Mouse (Mus musculus): ENCODE measurements around the gene Zfp219. TPM values are rescaled to one million over a fixed set of nuclear protein-coding genes. Genes with fewer than 3 reads are reported as not detected.
A peak's percentile ranks its signal among the peaks of the same experiment; 100 is the strongest.
"Not testable (repeated sequence)": the region's sequence is repeated elsewhere in the genome, so short reads cannot be mapped to it uniquely, and the experiment has no call there.

The Zfp219 gene
- total RNA-seq (2021), result 10 to 100 TPM; 29.5 to 33.6 TPM
- long read RNA-seq, experiment 1, transcript Zfp219-204 (5 exons, 2,804 nt), result major isoform, 6 of 14 reads
- long read RNA-seq, experiment 1, partial matches to known transcripts, result 3 of 14 reads
- long read RNA-seq, experiment 1, other reads (novel, unspliced or antisense), result 3 of 14 reads
- long read RNA-seq, experiment 2, partial matches to known transcripts, result 8 of 18 reads
- long read RNA-seq, experiment 2, other reads (novel, unspliced or antisense), result 2 of 18 reads

DNA sequence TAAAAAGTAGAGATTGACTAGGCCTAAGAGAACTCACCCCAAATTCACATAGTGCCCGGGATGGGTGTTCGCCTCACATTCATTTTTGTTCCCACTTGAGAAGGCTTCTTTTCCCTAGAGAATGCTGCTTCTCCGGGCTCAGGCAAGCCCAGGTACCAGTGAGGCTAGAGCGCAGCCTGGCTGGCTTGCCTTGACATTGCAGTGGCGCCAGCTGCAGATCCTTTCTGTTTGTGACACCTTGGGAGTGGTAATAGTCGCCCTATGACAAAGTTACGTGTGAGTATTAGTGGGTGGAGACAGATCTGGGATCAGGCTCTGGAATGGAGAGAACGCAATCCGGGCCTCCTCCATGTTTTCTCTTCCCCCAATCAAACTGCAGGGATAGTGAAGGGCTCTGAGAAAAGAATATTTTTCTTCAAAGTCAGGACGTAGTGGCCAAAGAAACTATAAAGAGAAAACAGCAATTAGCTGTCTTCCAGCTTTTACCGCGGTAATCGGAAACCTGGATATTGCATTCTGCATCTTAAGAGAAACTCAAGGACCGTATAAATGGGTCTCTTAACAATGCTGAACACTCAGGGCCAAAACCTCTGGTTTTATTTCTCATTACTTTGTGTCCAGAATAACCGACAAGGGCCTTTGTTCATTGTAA is at the start of gene Zfp219:
Zfp219 (minus strand) TSS at position 248 of the 652 bp plus-strand sequence.
- intact Hi-C loops (cut with DNase I), result loop anchor here (5.0 kb wide), 2 partner anchors 82 to 118 kb away; partner anchors contain the start of gene Hnrnpc

DNA sequence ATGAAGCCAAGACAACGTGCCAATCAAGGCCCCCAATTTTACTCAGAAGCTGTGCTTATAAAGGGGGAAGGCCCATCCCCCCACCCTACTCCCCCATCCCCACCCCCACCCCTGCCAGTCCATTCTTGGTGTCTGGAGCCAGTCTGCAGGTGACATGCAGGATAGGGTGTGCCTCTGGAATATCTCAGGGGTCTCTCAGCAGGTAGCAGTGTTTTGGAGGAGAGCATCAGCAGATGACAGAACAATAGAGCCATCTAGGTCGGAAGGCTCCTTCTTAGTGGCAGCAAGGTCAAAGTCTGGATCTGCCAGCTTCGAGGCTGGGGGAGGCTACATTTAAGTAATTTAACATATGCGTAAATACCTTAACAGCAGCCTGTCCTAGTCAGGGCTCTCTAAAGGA is 45.6 kb upstream of the Zfp219 start:
- no peak for DNase-seq (ENCODE audit: low spot score in 2 of 2)
- intact Hi-C loops (cut with DNase I), result no loop called here

More for the DNA sequence above, at the start of gene Zfp219:
- DNase-seq (ENCODE audit: low spot score in 2 of 2), result peak; percentile 72 to 83

DNA sequence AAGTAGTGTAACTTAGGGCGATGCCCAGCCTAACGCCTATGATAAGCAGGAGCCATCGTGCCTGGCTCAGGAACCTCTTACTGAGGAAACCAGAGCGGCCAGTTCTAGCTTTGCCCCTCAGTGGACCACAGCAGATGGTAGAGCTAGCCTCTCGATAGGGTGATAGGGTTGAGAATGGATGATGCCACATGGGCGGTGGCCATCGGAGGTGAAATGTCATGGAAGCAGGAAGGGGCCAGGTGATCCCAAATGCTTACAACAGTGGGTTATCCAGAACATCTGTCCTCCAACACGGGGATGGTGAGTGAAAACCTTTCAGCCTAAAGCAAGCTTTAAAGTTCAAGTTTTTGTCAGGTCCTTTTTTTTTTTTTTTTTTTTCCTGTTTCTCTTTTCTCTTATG is 41.3 kb upstream of the Zfp219 start:
- no peak for DNase-seq (ENCODE audit: low spot score in 2 of 2)
- intact Hi-C loops (cut with DNase I), result no loop called here

DNA sequence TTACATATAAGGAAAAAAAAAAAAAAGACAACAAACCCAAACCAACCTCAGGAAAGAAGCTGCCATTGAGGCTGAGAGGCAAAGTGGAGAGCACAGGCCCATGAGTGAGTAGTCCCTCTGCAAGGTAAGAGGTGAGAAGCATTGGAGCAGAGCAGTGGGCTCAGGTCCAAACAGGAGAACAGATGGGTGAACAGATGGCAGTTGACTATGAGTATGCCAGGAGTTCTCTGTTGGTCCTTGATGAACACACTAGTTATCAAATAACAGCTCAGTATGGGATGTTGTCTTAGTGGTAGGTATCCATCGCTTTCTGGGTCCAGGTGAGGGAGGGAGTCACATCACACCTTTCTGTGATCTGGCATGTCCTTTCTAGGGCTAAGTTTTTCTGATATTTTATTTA is 40.3 kb upstream of the Zfp219 start:
- DNase-seq (ENCODE audit: low spot score in 2 of 2), result no peak
- intact Hi-C loops (cut with DNase I), result no loop called here

DNA sequence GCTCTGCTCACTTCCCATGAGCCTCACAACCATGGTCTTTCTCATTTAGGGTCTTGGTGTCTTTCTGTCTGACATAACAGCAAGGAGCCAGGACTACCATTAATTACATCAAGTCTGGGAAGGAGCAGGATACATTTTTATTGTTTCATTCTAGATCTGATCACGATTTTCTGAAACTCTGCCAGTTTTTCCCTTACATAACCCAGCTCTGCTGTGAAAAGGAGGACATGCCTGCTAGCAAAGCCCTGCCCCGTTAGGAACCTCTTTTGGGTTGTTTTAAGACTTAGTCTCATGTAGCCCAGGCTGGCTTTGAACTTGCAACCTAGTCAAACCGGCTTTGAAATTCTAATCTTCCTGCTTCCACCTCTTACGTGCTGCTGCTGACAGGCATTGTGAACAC is 39.4 kb upstream of the Zfp219 start:
- intact Hi-C loops (cut with DNase I), result no loop called here

DNA sequence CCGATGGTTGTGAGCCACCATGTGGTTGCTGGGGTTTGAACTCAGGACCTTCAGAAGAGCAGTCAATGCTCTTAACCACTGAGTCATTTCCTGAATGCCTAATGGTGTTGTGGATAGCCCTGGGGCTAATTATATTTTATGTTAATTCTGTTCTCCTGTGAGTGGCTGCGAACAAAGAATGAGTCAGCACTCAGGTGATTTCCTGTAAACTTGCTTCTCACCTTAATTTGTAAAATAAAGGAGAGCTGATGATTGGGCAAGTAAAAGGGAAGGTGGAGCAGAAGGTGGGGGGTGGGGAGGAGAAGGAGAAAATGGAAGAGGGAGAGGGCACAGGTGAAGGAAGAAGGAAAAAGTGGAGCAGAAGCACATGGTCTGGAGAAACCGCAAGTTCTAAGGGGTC is 32.2 kb upstream of the Zfp219 start:
- DNase-seq (ENCODE audit: low spot score in 2 of 2); intact Hi-C loops (cut with DNase I): not testable (repeated sequence)

More for the DNA sequence above, 39.4 kb upstream of the Zfp219 start:
- no peak for DNase-seq (ENCODE audit: low spot score in 2 of 2)

DNA sequence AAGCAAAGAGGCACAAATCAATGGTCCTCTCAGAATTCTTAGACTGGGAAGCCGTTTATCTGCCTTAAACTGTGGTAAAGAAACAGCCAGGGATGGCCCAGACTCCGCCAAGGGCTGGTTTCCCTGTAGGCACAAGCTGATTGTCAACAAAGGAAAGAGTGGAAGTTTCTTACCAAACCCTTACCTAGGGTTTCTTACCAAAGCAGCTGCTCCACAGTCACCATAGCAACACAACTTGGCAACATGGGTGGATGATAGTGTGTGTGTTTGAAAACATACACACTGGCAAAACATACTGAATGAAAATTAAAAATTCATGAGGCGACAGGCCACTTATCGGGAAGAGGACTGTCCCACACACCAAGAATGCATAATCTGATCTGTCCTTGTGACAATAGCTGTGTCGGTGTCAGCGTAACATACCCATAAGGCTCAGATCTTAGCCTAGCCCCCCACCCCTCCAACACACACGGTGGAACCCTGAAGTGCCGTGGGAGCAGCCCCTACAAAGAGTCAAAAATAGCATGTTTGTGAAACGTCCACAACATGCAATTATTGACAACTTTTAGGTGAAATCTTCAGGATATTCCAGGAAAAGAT is 25.5 kb upstream of the Zfp219 start:
- DNase-seq (ENCODE audit: low spot score in 2 of 2), result peak in 1 of 2 experiments; percentile 39
- intact Hi-C loops (cut with DNase I), result no loop called here

DNA sequence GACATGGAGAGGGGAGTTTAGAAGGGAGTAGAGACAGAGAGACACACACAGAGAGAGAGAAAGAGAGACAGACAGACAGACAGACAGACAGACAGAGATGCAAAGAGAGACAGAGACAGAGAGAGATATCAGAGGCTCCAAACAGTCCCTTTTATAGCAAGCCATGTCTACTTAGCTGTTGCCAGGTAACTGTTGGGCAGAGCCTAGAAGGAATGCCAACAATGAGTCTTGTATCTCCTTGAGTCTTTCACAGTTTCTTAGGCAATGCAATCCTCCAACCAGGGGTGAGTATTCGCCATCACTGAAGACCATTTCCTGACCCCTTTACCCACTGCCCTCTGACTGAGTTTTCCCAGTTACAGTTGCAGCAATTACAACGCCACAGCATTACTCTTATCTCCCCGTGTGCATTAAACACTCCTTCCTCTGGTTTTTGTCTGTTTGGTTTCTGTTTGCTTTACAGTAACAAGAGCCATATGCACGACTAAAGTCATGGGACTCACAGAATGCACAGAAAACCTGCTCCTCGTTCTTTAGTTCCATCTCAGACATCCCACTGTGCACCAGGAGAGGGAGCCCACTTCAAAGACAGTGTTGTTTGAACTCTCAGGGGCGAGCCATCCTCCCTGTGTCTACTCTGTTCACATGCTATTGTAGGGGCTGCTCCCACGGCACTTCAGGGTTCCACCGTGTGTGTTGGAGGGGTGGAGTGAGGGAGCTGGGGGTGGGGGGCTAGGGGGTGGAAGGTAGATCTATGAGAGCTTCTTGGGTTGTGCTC is 24.6 kb upstream of the Zfp219 start:
- DNase-seq (ENCODE audit: low spot score in 2 of 2), result peak in 1 of 2 experiments; percentile 56
- intact Hi-C loops (cut with DNase I), result no loop called here

DNA sequence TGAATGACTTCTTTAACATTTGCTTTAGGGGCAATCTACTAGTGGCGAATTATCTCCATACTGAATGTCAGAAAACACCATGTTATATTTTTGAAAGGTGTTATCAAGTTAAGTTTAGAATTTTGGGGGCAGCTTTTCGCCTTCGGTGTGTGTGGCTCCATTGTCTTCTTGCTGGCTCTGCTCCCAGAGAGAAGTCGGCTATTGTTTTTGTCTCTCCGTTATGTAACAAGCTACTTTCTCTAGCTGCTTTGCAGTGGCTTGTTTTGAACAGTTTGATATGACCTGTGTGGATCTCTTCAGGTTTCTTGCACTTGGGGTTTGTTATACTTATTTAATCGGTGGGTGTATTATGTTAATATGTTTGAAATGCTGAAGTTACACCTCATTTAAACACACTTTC is 22.9 kb upstream of the Zfp219 start:
- DNase-seq (ENCODE audit: low spot score in 2 of 2), result no peak
- intact Hi-C loops (cut with DNase I), result no loop called here

DNA sequence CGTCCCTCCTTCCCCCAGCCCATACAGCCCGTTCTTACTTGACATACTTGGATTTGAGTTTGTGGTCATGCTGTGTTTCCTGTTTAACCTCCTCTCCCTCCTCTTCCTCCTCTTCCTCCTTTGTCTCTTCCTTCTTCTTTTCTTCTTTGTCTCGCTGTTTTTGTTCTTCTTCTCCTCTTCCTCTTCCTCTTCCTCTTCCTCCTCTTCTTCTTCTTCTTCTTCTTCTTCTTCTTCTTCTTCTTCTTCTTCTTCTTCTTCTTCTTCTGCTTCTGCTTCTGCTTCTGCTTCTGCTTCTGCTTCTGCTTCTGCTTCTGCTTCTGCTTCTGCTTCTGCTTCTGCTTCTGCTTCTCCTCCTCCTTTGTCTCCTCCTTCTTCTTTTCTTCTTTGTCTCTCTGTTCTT is 21.8 kb upstream of the Zfp219 start, which contains the start of gene Olfr221:
Olfr221 (minus strand) TSS at position 101 of the 400 bp plus-strand sequence.
- DNase-seq (ENCODE audit: low spot score in 2 of 2); intact Hi-C loops (cut with DNase I): not testable (repeated sequence)

DNA sequence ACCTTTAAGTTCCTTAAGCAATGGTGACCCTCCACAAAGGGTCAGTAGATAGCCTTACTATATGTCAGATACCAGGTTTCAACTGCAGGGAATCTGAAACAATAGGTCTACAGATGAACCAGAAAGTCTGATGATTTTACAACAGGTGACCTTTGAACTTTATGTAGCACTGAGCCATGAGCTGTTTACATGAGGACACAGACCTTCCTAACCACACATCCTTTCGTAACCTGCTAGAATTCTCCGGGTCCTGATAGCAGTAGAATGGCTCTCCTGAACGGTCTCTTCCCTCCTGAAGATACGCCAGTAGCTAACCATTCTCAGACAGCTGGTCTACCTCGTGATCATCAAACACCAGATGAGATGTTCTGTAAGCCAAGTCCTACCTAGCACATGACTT is 18.8 kb upstream of the Zfp219 start:
- DNase-seq (ENCODE audit: low spot score in 2 of 2), result no peak
- intact Hi-C loops (cut with DNase I), result no loop called here

DNA sequence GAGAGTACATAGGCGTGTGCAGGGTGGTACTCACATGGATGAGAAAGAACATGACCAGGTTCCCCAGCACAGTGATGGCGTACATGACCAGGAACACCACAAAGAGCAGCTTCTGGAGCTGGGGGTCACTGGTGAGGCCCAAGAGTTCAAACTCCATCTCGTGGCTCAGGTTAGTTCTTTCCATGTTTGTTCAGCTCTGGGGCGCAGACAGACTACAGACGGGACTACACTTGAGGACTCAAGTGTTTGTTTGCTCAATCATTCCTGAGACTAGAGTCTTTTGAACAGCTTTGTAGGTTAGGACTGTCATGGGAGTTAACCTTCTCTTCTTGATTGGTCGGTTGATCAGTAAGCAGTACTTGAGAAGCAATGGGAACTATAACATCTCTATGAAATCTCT is 15.4 kb upstream of the Zfp219 start:
- DNase-seq (ENCODE audit: low spot score in 2 of 2), result no peak
- intact Hi-C loops (cut with DNase I), result no loop called here

DNA sequence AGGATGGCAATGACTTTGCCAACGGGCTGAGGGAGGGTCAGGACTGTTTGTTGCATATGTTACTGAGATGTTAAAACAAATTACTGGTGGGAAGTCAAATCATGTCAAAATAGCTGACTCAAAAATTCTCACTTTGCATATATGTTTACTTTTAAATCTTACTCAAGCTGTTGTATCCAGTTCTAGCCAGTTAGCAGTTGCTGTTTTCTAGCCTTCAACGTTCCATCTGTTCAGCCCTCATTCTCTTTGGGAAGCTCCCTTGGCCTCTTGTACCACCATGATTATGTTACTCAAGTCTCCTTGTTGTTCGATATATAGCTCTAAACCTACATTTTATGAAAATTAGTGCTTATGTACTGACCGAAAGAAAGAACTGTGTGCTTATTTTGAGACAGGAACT is 5.8 kb upstream of the Zfp219 start:
- intact Hi-C loops (cut with DNase I), result no loop called here
- no peak for DNase-seq (ENCODE audit: low spot score in 2 of 2)

DNA sequence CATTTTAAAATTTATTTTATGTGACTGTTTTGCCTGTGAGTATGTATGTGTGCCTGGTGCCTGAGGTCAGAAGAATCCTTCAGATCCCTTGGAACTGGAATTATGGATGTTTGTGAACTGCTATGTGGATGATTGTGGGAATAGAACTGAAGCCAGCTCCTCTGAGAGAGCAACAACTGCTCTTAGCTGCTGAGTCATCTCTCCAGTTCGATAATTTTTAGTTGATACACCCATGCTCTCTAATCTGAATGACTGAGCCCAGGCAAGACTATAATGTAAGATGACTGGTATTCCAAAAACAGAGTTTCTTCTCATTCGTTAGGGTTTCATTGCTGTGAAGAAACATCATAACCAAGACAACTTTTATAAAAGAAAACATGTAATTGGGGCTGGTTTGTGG is 3.6 kb upstream of the Zfp219 start:
- DNase-seq (ENCODE audit: low spot score in 2 of 2), result no peak
- intact Hi-C loops (cut with DNase I), result loop anchor here (5.0 kb wide), 2 partner anchors 78 to 122 kb away; partner anchors contain the start of gene Hnrnpc

DNA sequence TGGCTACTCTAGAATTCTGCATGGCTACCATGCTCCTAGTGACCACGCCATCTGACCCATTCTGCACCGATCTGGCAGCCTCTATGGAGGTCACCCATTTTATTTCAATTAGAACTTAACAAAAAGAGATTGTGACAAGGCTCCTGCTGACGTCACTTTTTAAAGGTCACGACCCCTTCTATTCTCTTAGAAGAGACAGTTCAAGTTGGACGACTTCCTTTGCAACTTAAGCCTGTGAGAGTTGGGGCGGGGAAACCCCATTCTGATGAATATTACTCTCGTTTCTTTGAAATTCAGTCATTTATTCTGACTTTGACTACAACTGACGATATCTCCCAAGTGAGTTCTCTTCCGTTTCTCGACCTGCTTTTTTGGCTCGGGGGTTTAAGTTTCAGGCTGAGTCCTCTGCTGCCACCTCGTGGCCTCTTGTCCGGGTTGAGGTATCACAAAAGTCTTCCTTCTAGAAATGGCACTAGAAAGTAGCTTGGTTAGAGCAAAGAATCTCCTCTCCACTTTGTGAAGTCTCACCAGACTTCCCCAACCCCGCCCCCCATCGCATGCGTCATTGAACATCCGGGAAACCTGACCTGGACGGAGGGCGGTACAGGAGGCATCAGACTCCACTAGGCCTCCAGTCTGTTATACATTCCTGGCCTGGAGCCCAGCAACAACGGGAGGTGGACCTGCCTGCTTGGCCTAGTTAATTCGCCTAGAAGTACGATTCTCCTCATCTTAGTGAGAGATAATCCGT is 2.4 kb upstream of the Zfp219 start:
- intact Hi-C loops (cut with DNase I), result loop anchor here (5.0 kb wide), 2 partner anchors 79 to 121 kb away; partner anchors contain the start of gene Hnrnpc
- peak; percentile 88 to 90 for DNase-seq (ENCODE audit: low spot score in 2 of 2)

DNA sequence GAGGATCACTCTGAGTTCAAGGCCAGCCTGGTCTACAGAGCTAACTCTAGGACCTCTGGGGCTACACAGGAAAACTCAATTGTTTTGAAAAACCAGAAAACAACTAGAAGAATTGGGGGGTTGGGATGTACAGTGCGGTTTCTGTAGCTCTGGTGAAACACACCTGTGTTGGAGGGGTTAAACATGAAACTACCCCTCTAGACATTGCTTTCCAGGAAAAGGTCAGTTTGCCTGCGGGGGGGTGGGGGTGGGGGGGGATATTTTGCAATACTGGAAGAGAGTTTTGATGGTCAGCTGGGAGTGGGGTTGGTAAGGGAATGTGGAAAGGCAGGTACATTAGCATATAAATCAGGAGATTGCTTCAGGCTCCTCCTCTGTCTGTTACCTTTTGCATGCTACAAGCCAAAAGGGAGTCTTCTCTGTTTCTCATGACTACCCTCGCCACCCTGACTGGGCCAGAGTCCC is 1.7 kb upstream of the Zfp219 start:
- intact Hi-C loops (cut with DNase I), result loop anchor here (5.0 kb wide), 2 partner anchors 80 to 120 kb away; partner anchors contain the start of gene Hnrnpc
- no peak for DNase-seq (ENCODE audit: low spot score in 2 of 2)

DNA sequence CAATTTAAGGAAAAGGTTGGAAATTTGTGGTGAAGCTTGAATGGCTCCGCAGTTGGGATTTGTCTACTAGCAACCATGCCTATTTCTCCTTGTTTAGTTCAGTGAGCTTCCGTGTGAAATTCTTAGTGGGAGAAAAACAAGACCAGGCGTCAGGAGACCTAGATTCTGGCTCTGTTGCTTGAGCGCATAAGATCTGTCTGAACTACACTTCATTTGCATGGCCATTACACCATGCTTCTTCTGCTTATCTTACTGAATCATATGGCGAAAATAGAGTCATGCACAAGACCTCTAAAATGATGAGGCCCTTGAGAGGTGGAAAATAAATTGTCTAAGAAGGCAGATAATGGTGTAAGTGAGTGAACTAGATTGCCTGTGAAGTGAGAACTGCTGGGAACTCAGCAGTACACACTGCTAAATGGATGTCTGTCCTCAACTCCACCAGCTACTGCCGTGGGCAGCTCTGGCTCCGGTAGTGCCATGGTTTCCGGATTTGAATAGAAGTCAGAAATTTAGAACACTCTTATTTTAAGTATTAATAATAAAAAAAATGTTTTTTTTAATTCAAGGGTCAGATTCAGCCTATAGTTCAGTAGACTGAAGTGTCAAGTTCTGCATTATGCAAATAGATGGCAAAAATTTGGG is 1.2 kb upstream of the Zfp219 start:
- intact Hi-C loops (cut with DNase I), result loop anchor here (5.0 kb wide), 2 partner anchors 81 to 119 kb away; partner anchors contain the start of gene Hnrnpc

DNA sequence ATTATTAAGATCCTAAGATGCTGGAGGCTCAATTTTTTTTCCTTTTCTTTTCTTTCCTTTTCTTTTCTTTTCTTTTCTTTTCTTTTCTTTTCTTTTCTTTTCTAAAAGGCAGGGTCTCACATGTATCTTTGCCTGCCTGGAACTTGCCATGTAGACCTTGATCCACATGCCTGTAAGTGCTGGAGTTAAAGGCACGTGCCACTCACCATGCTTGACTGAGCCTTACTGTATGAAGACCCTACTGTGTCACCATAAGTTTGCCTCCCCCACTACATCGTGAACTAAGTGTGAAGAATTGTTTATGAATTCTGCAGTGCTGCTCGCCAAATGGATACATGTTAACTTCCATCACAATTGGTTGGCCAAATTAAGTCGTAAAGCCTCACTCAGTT is 601 bp upstream of the Zfp219 start:
- intact Hi-C loops (cut with DNase I), result loop anchor here (5.0 kb wide), 2 partner anchors 81 to 119 kb away; partner anchors contain the start of gene Hnrnpc
- DNase-seq (ENCODE audit: low spot score in 2 of 2), result no peak

More for the DNA sequence above, 1.2 kb upstream of the Zfp219 start:
- DNase-seq (ENCODE audit: low spot score in 2 of 2), result no peak

Data from left cerebral cortex, postnatal 14 days (tissue).